8 mouse cellular contexts compared by ENCODE assay signal in the genomic region with DNA sequence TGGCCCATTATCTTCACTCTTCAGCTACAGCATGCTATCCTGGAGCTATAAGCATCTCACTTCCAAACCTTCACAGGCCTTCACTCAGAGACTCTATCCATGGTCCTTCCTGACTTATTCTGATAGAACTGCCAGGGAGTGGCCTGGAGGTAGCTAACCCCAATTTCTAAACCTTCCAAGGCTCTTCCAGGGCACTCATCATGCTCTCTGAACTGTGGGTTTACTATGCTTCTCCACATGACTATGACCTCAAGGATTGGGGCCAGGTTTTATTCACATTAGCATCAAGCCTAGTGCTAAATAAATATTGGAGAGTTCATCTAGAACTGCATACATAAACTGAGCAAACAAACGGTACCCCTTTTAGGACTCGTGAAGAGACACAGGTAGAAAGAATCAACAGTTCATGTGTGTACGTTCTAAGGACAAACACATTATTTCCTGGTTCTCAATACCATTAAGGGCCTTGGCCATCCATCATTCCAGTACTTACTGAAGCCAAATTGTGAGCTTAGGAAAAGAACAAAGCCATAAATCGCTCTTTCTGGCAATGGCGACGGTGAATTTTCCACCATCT. TPM values are rescaled to one million over a fixed set of nuclear protein-coding genes. Genes with fewer than 3 reads are reported as not detected.
A peak's percentile ranks its signal among the peaks of the same experiment; 100 is the strongest.
DNase-seq lines count a peak whose midpoint lies in the region; ATAC-seq lines count a peak whose summit lies in the region.

No protein-coding gene starts in this region.

- no peaks in the 10 kb centered on the region for H3K36me3 ChIP-seq in intestine, embryonic 15.5 days
- peaks cover 2% of the 10 kb centered on the region; the same call in 1 of the 2 replicates for H3K36me3 ChIP-seq in neural tube, embryonic 12.5 days

- peak overlapping the region; percentile 99 for H3K27ac ChIP-seq in intestine, embryonic 15.5 days
- peak overlapping the region; percentile 94 for H3K27ac ChIP-seq in neural tube, embryonic 12.5 days

- H3K27me3 ChIP-seq in intestine, embryonic 15.5 days (replicated peaks), result no peaks in the 10 kb centered on the region
- no peaks in the 10 kb centered on the region for H3K27me3 ChIP-seq in neural tube, embryonic 12.5 days (replicated peaks)

- peak overlapping the region; percentile 92 for H3K4me3 ChIP-seq in intestine, embryonic 15.5 days (replicated peaks)
- peak overlapping the region; percentile 94 for H3K4me3 ChIP-seq in neural tube, embryonic 12.5 days

- ATAC-seq in intestine, embryonic 15.5 days, result 0 out of 2 replicates have a peak, but pooled peaks have one; percentile 1
- no peak for ATAC-seq in neural tube, embryonic 12.5 days (ENCODE audit: low FRiP score, low read depth)

- H3K9ac ChIP-seq in intestine, embryonic 15.5 days, result peak overlapping the region; percentile 97
- peak overlapping the region; percentile 79 for H3K9ac ChIP-seq in neural tube, embryonic 12.5 days

- H3K4me2 ChIP-seq in intestine, embryonic 15.5 days (replicated peaks), result peak overlapping the region; percentile 61
- peak overlapping the region; percentile 69 for H3K4me2 ChIP-seq in neural tube, embryonic 12.5 days (replicated peaks)

- peak; percentile 24 for DNase-seq in embryo, embryonic 10 days (ENCODE audit: low spot score)
- no peak for DNase-seq in embryo, embryonic 9.5 days (ENCODE audit: extremely low spot score)
- DNase-seq in thymus, postnatal 0 days (ENCODE audit: low spot score), result peak; percentile 21
- DNase-seq in thymus, postnatal 4 days, result no peak
- DNase-seq in urinary bladder, postnatal 36 days (ENCODE audit: low spot score in 2 of 2), result no peak
- DNase-seq in frontal cortex, postnatal 10 days (ENCODE audit: low spot score in 2 of 2), result no peak

- WGBS in intestine, embryonic 15.5 days, result under 1% methylated on average over 6 of the region's 6 CpGs
- WGBS in neural tube, embryonic 12.5 days, result 11% methylated on average over 6 of the region's 6 CpGs

- H3K9me3 ChIP-seq in intestine, embryonic 15.5 days, result no peaks in the 10 kb centered on the region
- no peaks in the 10 kb centered on the region for H3K9me3 ChIP-seq in neural tube, embryonic 12.5 days

- no peaks in the 10 kb centered on the region for H3K4me1 ChIP-seq in intestine, embryonic 15.5 days (replicated peaks)
- H3K4me1 ChIP-seq in neural tube, embryonic 12.5 days, result peaks cover 23% of the 10 kb centered on the region

RNA-seq across cellular contexts. Expression of gene Ttc3, which starts 0.7 kb away (rescaled TPM):
- polyA plus RNA-seq in thymus, postnatal 0 days (2015; fragmentation: Nextera tagmentation; extraction: Ambion mirVana), result 98.1 and 100 TPM in 2 replicates
- polyA plus RNA-seq in intestine, embryonic 15.5 days (2015; fragmentation: Nextera tagmentation; extraction: Ambion mirVana), result 134 and 183 TPM in 2 replicates
- polyA plus RNA-seq in neural tube, embryonic 12.5 days (2016; fragmentation: Nextera tagmentation; extraction: Ambion mirVana), result 549 and 570 TPM in 2 replicates

RNA-seq across cellular contexts. Expression of gene Pigp, which starts 2.0 kb away (rescaled TPM):
- polyA plus RNA-seq in thymus, postnatal 0 days (2015; fragmentation: Nextera tagmentation; extraction: Ambion mirVana), result 123 and 126 TPM in 2 replicates
- 120 and 124 TPM in 2 replicates for polyA plus RNA-seq in intestine, embryonic 15.5 days (2015; fragmentation: Nextera tagmentation; extraction: Ambion mirVana)
- polyA plus RNA-seq in neural tube, embryonic 12.5 days (2016; fragmentation: Nextera tagmentation; extraction: Ambion mirVana), result 107 and 118 TPM in 2 replicates

RNA-seq across cellular contexts. Expression of gene Ripply3, which starts 41.5 kb away (rescaled TPM):
- polyA plus RNA-seq in thymus, postnatal 0 days (2015; fragmentation: Nextera tagmentation; extraction: Ambion mirVana), result 2.2 and 2.5 TPM in 2 replicates
- 4.4 and 4.7 TPM in 2 replicates for polyA plus RNA-seq in intestine, embryonic 15.5 days (2015; fragmentation: Nextera tagmentation; extraction: Ambion mirVana)
- 3.5 and 4.1 TPM in 2 replicates for polyA plus RNA-seq in neural tube, embryonic 12.5 days (2016; fragmentation: Nextera tagmentation; extraction: Ambion mirVana)

RNA-seq across cellular contexts. Expression of gene Hlcs, which starts 56.3 kb away (rescaled TPM):
- 3.8 and 5.6 TPM in 2 replicates for polyA plus RNA-seq in thymus, postnatal 0 days (2015; fragmentation: Nextera tagmentation; extraction: Ambion mirVana)
- polyA plus RNA-seq in intestine, embryonic 15.5 days (2015; fragmentation: Nextera tagmentation; extraction: Ambion mirVana), result 7.7 and 8.3 TPM in 2 replicates
- polyA plus RNA-seq in neural tube, embryonic 12.5 days (2016; fragmentation: Nextera tagmentation; extraction: Ambion mirVana), result 10.3 TPM in 2 replicates

Comparison
In these comparisons a context has a peak if more than half of its experiments do, and no peak if none do; other contexts are left out.
1. DNase-seq: peak in embryo, embryonic 10 days (single experiment) and thymus, postnatal 0 days (single experiment); none in embryo, embryonic 9.5 days (single experiment), thymus, postnatal 4 days (single experiment), urinary bladder, postnatal 36 days (0 of 2) and frontal cortex, postnatal 10 days (0 of 2).